Mouse (Mus musculus) olfactory bulb, adult 2 months (tissue): Measurements from ENCODE around the gene Znhit3. TPM values are rescaled to one million over a fixed set of nuclear protein-coding genes. Genes with fewer than 3 reads are reported as not detected.

Experiments used
- H3K27ac ChIP-seq: fragments of 200-500 bp; 2 replicates; pipeline ENCODE4 v1.5.1; 2012; ENCODE audit warnings: low read depth, low read length; ENCODE audit not compliant: insufficient read depth
- H3K4me1 ChIP-seq: fragments of 200-500 bp; 2 replicates; pipeline ENCODE4 v1.6.1; 2012; ENCODE audit warnings: low read length; ENCODE audit not compliant: control insufficient read depth, insufficient read depth
- H3K4me3 ChIP-seq: fragments of 200-500 bp; 2 replicates; pipeline ENCODE4 v1.5.1; 2012; ENCODE audit warnings: mild to moderate bottlenecking, low read depth, low read length, moderate library complexity; ENCODE audit not compliant: insufficient read depth
- CTCF ChIP-seq: fragments of 200-500 bp; IDR thresholded peaks from 2 replicates; pipeline ENCODE4 v1.5.1; 2012; ENCODE audit warnings: low read depth, mild to moderate bottlenecking, low read length, moderate library complexity; ENCODE audit not compliant: insufficient read depth
- POLR2A ChIP-seq: fragments of 200-500 bp; IDR thresholded peaks from 2 replicates; pipeline ENCODE4 v1.6.1; 2012; ENCODE audit warnings: mild to moderate bottlenecking, low read depth, low read length, moderate library complexity; ENCODE audit not compliant: insufficient read depth
- WGBS: fragments of 180-500 bp; shearing (Covaris S2); methylation state at CpG from one replicate; pipeline ENCODE4 v1.1.7; 2018; 5-methylcytosine and 5-hydroxymethylcytosine counted together
- polyA plus RNA-seq: library from polyadenylated mRNA; stranded (reverse); fragments of >200 nt; gene quantifications from 2 replicates; pipeline ENCODE4 v1.2.4, GENCODE M21; 2012; ENCODE audit warnings: low replicate concordance; ENCODE audit not compliant: missing spikeins, insufficient read depth, insufficient read length

The Znhit3 gene
- polyA plus RNA-seq, 1 experiment, result not detected

DNA sequence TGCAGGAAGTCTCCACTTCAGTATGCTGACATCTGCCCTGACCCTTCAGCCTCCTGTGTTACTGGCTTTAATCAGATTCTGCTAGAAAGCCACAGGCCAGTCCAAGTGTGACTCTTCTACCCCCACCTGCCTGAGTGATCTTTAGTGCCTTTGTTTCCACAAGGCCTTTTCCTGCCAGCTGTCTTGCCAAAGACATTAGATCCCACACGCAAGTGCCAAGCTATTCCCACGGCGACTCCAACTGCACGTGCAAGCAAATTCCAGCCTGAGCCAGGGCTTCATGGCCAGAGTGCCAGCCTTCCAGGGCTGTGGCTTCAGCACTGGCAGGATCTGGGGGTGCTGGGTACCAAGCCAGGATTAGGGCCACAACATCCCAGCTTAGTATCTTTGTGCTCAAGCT, 5.8 kb downstream of the Znhit3 start:
- 25% methylated on average over 4 of the region's 4 CpGs for WGBS
- TF ChIP-seq POLR2A (no peak), CTCF (no peak)
- Histone ChIP-seq H3K4me3 (no peak overlapping the region), H3K27ac (no peak overlapping the region), H3K4me1 (peaks cover 9% of the 10 kb centered on the region; the same call in 1 of the 2 replicates)

GRCm38 (mm10) chr11:84908480-84908879, 7.7 kb downstream of the Znhit3 start:
- 90% methylated on average over 6 of the region's 6 CpGs for WGBS
- TF ChIP-seq POLR2A, result no peak
- no peak for TF ChIP-seq CTCF
- Histone ChIP-seq H3K4me1 (no peaks in the 10 kb centered on the region), H3K27ac (no peak overlapping the region), H3K4me3 (no peak overlapping the region)

DNA sequence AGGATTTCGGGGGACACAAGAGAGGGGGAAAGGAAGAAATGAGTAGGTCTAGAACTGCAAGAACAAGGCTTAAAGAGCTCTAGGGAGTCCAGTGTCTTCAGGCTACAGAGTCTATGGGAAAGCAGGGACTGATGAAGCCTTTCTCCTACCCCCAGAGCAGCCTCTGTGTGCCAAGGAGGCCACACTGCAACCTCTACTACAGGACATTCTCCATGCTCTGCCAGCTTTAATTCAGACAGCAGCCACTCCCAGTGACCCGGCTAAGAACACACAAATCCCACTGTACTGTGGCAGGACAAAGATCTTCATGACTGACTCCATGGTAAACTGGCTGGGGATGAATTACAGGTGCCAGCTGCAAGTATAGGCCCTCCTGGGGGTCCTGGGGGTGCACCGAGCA, 9.1 kb downstream of the Znhit3 start:
- Histone ChIP-seq H3K27ac (no peak overlapping the region), H3K4me3 (no peak overlapping the region), H3K4me1 (no peaks in the 10 kb centered on the region)
- WGBS, result 79% methylated on average over 3 of the region's 3 CpGs
- no peak for TF ChIP-seq POLR2A

GRCm38 (mm10) chr11:84904597-84905144, 11.5 kb downstream of the Znhit3 start:
- H3K27ac ChIP-seq, result no peak overlapping the region
- TF ChIP-seq POLR2A (no peak), CTCF (no peak)
- WGBS, result 89% methylated on average over 9 of the region's 9 CpGs
- no peaks in the 10 kb centered on the region for H3K4me1 ChIP-seq
- no peak overlapping the region for H3K4me3 ChIP-seq

DNA sequence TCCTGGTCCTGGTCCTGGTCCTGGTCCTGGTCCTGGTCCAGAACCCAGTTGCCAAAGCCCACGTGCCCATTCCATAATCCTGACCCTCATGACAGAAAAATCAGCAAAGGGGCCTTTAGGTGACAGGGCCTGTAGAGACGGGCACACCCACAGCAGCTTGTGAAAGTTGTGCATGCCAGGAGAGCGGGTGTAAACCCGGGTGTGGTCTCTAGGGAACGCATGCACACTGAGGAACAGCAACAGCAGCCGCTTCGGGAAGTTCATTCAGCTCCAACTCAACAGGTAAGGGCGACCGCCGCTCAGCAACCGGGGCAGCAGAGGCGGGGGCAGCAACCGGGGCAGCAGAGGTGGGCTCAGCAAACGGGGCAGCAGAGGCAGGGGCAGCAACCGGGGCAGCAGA, 23.1 kb downstream of the Znhit3 start:
- WGBS, result 89% methylated on average over 15 of the region's 15 CpGs
- no peak for TF ChIP-seq POLR2A
- TF ChIP-seq CTCF, result no peak
- Histone ChIP-seq H3K4me3 (no peak overlapping the region), H3K4me1 (no peaks in the 10 kb centered on the region), H3K27ac (no peak overlapping the region)

DNA sequence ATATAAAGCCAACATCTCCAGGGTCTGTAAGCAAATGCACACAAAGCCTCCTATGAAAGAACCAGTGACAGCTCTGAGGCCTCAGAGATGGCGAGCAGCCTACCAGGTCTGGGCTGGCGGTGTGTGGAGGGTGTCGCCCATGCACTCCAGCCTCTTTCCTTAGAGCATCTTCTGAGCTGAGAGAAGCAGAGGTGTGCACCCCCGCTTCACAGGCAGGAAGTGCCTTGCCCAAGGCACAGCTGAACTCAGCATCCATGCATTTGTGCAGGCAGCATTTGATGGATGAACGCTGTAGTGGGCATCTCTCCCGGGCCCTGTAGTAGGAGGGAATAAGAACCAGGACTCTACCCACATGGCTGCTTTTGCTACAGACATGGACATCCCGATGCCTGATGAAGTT, 24.5 kb downstream of the Znhit3 start:
- WGBS, result 94% methylated on average over 7 of the region's 7 CpGs
- no peak overlapping the region for H3K4me3 ChIP-seq
- H3K27ac ChIP-seq, result no peak overlapping the region
- no peak for TF ChIP-seq CTCF
- no peak for TF ChIP-seq POLR2A
- H3K4me1 ChIP-seq, result no peaks in the 10 kb centered on the region

- H3K4me1 ChIP-seq, result no peaks in the 10 kb centered on the region
- TF ChIP-seq CTCF (no peak), POLR2A (no peak)
- 95% methylated on average over 2 of the region's 2 CpGs for WGBS
- no peak overlapping the region for H3K4me3 ChIP-seq
- no peak overlapping the region for H3K27ac ChIP-seq
These were observed 26.7 kb downstream of the Znhit3 start for GRCm38 (mm10) chr11:84889492-84889891.

DNA sequence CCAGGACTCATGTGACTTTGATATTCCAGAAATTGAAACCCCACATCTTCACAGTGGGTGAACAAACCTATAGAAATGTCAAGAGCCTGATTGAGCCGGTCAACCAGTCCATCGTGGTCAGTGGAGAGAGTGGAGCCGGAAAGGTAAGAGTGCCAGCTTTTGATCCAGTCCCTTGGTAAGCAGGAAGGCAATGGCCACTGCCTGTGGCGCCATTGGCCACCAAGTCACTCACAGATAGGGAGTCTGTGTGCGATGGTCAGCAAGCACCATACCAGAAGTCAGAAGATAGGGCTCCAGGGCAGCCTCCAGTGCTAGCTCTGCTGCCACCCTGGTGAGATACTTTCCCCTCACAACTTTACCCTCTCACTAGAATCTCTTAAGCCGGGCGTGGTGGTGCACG, 28.1 kb downstream of the Znhit3 start:
- H3K4me1 ChIP-seq, result no peaks in the 10 kb centered on the region
- no peak overlapping the region for H3K27ac ChIP-seq
- H3K4me3 ChIP-seq, result no peak overlapping the region
- TF ChIP-seq CTCF (no peak), POLR2A (no peak)
- 97% methylated on average over 8 of the region's 8 CpGs for WGBS

DNA sequence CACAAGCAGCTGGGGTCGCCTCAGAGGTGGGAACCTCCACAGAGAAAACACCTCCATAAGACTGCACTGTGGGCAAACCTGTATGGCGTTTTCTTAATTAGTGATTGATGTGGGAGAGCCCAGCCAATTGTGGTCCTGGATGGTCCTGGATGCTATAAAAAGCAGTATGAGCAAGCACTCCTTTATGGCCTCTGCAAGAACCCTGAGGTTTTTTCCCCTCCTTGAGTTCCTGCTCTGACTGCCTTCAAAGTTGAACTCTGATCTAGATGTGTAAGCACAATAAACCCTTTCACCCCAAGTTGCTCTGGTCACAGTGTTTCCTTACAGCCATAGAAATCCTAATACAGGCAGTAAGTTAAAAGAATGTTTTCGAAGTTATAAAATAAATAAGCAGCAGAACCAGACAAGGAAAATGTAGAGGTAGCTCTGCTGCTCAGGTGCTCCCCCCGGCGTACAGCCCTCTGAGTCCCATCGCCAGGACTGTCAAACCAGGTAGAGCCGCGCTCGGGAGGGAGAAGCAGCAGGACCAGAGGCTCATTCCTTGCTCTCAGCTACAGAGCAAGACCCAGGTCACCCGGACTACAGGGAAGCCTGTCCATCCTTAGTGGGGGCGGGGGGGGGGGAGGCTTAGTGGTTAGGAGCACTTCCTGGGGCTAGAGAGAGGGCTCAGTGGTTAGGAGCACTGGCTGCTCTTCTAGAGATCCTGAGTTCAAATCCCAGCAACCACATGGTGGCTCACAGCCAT, 29.2 kb downstream of the Znhit3 start:
- Histone ChIP-seq H3K4me1 (no peaks in the 10 kb centered on the region), H3K4me3 (no peak overlapping the region), H3K27ac (no peak overlapping the region)
- TF ChIP-seq CTCF (no peak), POLR2A (no peak)
- WGBS, result 90% methylated on average over 11 of the region's 11 CpGs

GRCm38 (mm10) chr11:84886236-84886635, 29.9 kb downstream of the Znhit3 start:
- Histone ChIP-seq H3K4me3 (no peak overlapping the region), H3K4me1 (no peaks in the 10 kb centered on the region), H3K27ac (no peak overlapping the region)
- TF ChIP-seq POLR2A, result no peak
- TF ChIP-seq CTCF, result no peak
- 91% methylated on average over 5 of the region's 5 CpGs for WGBS
